Mouse (Mus musculus) kidney, embryonic 16.5 days (tissue): ENCODE measurements at regions not wholly inside any gene's neighbourhood (a gene's known extent, or its start where the extent isn't known, plus 50 kb on each side); places are given as distances from the start of the nearest gene placed in this dataset.

Source experiments
- ATAC-seq: fragments of 200-750 bp; cut with Nextera tagmentation; 2 replicates; pipeline ENCODE4 v1.8.0; 2017; ENCODE audit warnings: moderate TSS enrichment; ENCODE audit not compliant: low FRiP score, low TSS enrichment
- H3K27ac ChIP-seq: fragments of 300-500 bp; sonication (generic); 2 replicates; pipeline ENCODE4 v1.5.1; 2014; ENCODE audit warnings: low read length
- H3K27me3 ChIP-seq: fragments of 300-500 bp; sonication (generic); 2 replicates; pipeline ENCODE4 v1.6.1; 2014; ENCODE audit warnings: low read length, control low read depth, mixed read lengths; ENCODE audit not compliant: insufficient read depth
- H3K36me3 ChIP-seq: fragments of 300-500 bp; sonication (generic); 2 replicates; pipeline ENCODE4 v1.6.1; 2014; ENCODE audit warnings: low read length, control low read depth, mixed read lengths; ENCODE audit not compliant: insufficient read depth
- H3K4me1 ChIP-seq: fragments of 300-500 bp; sonication (generic); 2 replicates; pipeline ENCODE4 v1.6.1; 2014; ENCODE audit warnings: low read length, control low read depth, mixed read lengths; ENCODE audit not compliant: insufficient read depth
- H3K4me2 ChIP-seq: fragments of 300-500 bp; sonication (generic); replicated peaks from 2 replicates; pipeline ENCODE4 v1.6.1; 2014; ENCODE audit warnings: low read depth, low read length
- H3K4me3 ChIP-seq: fragments of 300-500 bp; sonication (generic); 2 replicates; pipeline ENCODE4 v1.5.1; 2014; ENCODE audit warnings: mild to moderate bottlenecking, low read length
- H3K9ac ChIP-seq: fragments of 300-500 bp; sonication (generic); replicated peaks from 2 replicates; pipeline ENCODE4 v1.6.1; 2014; ENCODE audit warnings: low read length
- H3K9me3 ChIP-seq: fragments of 300-500 bp; sonication (generic); 2 replicates; pipeline ENCODE4 v1.6.1; 2016; ENCODE audit warnings: low read length, control low read depth
- WGBS: fragments of 180-500 bp; shearing (Covaris S2); extraction: QIAGEN DNeasy Blood & Tissue Kit; methylation state at CpG from one replicate; pipeline ENCODE4 v1.1.7; 2014; 5-methylcytosine and 5-hydroxymethylcytosine counted together

- ATAC-seq = no peak
- H3K4me2 ChIP-seq = no peak overlapping the region
- H3K27ac ChIP-seq = no peak overlapping the region
- H3K4me3 ChIP-seq = no peak overlapping the region
- no peak overlapping the region for H3K9ac ChIP-seq
- WGBS = 71% methylated on average over 16 of the region's 16 CpGs
- H3K27me3 ChIP-seq = no peaks in the 10 kb centered on the region
- no peaks in the 10 kb centered on the region for H3K36me3 ChIP-seq
- no peaks in the 10 kb centered on the region for H3K9me3 ChIP-seq
- peaks cover 3% of the 10 kb centered on the region; the same call in 1 of the 2 replicates for H3K4me1 ChIP-seq
Observed at GRCm38 (mm10) chr5:119602001-119602400, 68.5 kb upstream of the Tbx3 start.

DNA sequence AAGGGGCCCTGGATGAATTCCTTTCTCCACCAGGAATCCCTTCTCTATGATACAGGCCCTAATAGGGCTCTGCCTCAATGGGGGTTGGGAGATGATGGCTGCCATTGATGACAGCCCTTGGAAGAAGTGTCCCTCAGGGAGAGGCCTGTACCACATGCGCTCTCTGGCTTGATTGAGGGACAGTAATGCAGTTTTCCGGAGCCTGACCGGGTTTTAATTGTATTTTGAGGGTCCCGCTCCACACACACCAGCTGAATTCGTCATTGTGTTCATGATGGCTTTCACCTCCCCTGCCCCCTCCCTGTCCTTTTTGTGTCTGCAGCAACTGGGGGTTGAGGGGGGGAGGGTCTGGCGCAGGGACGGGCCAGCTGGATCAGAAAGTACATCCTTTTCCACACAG lies 65.0 kb upstream of the Tbx3 start:
- no peaks in the 10 kb centered on the region for H3K27me3 ChIP-seq
- H3K4me1 ChIP-seq = no peaks in the 10 kb centered on the region
- H3K4me2 ChIP-seq = no peak overlapping the region
- H3K9ac ChIP-seq = no peak overlapping the region
- no peak for ATAC-seq
- H3K9me3 ChIP-seq = no peaks in the 10 kb centered on the region
- H3K4me3 ChIP-seq = no peak overlapping the region
- WGBS = 61% methylated on average over 7 of the region's 7 CpGs
- H3K36me3 ChIP-seq = no peaks in the 10 kb centered on the region
- H3K27ac ChIP-seq = no peak overlapping the region

DNA sequence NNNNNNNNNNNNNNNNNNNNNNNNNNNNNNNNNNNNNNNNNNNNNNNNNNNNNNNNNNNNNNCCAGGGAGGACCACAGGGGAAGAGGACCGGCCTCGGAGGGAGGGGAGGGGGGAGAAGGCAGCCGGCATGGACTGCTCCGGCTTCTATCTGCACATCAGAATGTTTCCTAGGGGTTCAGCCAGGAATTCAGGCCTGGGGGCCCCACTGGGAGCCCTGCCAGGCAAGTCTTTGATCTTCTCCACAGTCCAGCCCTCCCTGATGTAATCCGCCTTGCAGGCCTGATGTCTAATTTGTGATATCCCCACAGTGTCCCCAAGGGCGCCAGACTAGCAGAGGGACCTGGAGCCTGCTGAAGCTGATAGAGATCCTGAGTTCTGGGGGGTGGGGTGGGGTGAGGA lies 57.1 kb upstream of the Tbx3 start:
- Histone ChIP-seq H3K36me3 (no peaks in the 10 kb centered on the region), H3K9me3 (no peaks in the 10 kb centered on the region), H3K27ac (peak overlapping the region; percentile 17; the same call in 1 of the 2 replicates), H3K4me3 (no peak overlapping the region), H3K4me2 (no peak overlapping the region), H3K27me3 (no peaks in the 10 kb centered on the region), H3K9ac (no peak overlapping the region), H3K4me1 (peaks cover 3% of the 10 kb centered on the region; the same call in 1 of the 2 replicates)
- 31% methylated on average over 6 of the region's 6 CpGs for WGBS
- ATAC-seq = peak; percentile 53; the same call in 1 of the 2 replicates

DNA sequence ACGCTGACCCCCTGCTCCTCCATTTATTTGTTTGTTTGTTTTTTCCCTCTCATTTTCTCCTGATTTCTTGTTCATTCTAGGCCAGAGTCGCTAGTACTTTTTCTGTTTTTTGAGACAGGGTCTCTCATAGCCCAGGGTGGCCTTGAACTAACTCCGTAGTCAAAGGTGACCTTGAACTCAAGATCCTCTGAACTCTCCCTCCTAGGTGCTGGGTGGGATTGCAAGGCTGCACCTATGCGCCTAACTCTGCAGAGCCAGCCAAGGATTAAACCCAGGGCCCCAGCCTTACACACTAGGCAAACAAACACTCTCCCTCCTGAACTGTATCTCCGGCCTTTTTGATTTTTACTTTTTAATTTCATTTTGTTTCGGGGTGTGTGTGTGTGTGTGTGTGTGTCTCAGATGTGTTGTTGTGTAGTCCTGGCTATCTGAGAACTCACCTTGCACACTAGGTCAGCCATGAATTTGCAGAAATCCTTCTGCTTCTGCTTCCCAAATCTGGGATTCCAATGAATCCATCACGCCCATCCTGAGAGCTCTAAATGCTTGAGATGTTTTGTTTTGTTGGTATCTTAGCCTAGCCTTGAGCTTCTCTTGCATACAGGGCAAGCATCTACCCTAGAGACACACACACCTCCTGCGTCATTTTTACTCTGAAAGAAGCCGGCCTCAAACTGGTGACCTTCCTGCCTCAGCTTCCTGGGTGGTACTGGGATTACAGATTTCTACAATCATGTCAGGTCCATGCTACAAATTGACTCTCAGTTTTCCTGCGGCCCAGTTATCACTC lies 56.3 kb upstream of the Tbx3 start:
- Histone ChIP-seq H3K9me3 (no peaks in the 10 kb centered on the region), H3K27me3 (no peaks in the 10 kb centered on the region), H3K4me2 (no peak overlapping the region), H3K4me3 (no peak overlapping the region), H3K9ac (no peak overlapping the region), H3K36me3 (no peaks in the 10 kb centered on the region), H3K4me1 (peaks cover 3% of the 10 kb centered on the region; the same call in 1 of the 2 replicates), H3K27ac (no peak overlapping the region; the same call in 1 of the 2 replicates)
- 81% methylated on average over 10 of the region's 10 CpGs for WGBS
- ATAC-seq = no peak

DNA sequence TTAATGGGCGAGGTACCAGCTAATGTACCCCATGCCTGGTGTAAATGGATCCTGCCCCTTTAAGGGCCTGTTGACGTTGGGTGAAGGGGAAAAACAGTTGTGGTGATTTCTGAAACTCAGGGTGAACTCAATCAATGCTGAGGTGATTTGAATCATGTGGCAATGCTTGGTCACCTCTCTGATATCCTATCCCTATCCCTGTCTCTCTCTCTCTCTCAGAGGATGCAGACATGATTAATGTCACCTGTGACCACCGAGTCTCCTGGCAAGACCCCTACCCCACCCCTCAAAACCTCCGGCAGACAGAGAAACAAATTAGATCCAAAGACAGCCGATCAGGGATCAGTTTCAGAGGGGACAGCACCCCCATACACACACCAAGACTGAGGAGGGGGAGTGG lies 54.8 kb upstream of the Tbx3 start:
- ATAC-seq = no peak
- H3K36me3 ChIP-seq = no peaks in the 10 kb centered on the region
- no peaks in the 10 kb centered on the region for H3K27me3 ChIP-seq
- H3K4me2 ChIP-seq = no peak overlapping the region
- no peaks in the 10 kb centered on the region for H3K9me3 ChIP-seq
- WGBS = 29% methylated on average over 5 of the region's 5 CpGs
- H3K9ac ChIP-seq = 0 out of 2 replicates have a peak overlapping the region, but pooled peaks have one; percentile 19
- H3K4me1 ChIP-seq = peaks cover 10% of the 10 kb centered on the region
- no peak overlapping the region for H3K4me3 ChIP-seq
- H3K27ac ChIP-seq = no peak overlapping the region

GRCm38 (mm10) chr5:119617856-119618255 lies 52.6 kb upstream of the Tbx3 start:
- Histone ChIP-seq H3K9me3 (no peaks in the 10 kb centered on the region), H3K4me1 (peaks cover 8% of the 10 kb centered on the region; the same call in 1 of the 2 replicates), H3K4me3 (no peak overlapping the region), H3K36me3 (no peaks in the 10 kb centered on the region), H3K4me2 (no peak overlapping the region), H3K9ac (no peak overlapping the region), H3K27me3 (no peaks in the 10 kb centered on the region), H3K27ac (no peak overlapping the region)
- 91% methylated on average over 2 of the region's 2 CpGs for WGBS
- ATAC-seq = no peak

DNA sequence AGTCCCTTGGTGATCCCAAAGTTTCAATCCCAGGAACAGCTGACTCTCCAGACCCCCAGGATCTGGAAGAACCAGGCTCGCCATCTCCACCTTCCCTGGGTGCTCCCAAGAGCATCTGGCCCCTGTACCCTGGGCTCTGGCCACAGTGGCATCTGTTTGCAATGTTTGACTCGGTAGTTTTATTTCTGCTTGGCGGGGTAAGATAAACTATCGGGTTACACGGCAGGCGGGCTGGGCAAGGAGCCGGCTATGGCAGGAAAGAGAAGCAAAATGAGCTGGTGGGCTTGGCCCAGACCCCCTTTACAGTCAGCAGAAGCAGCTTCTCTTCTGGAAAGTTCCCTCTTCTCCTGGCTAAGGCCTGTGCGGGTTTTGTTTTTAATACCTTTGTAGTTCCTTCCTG lies 50.6 kb upstream of the Tbx3 start:
- Histone ChIP-seq H3K4me3 (no peak overlapping the region), H3K4me2 (no peak overlapping the region), H3K9me3 (no peaks in the 10 kb centered on the region), H3K27ac (no peak overlapping the region), H3K27me3 (peaks cover 5% of the 10 kb centered on the region), H3K9ac (no peak overlapping the region), H3K36me3 (no peaks in the 10 kb centered on the region), H3K4me1 (peaks cover 10% of the 10 kb centered on the region; the same call in 1 of the 2 replicates)
- no peak for ATAC-seq
- 23% methylated on average over 8 of the region's 8 CpGs for WGBS
